Mouse (Mus musculus) forebrain, embryonic 16.5 days (tissue): Measurements from ENCODE around the gene Rab30. TPM values are rescaled to one million over a fixed set of nuclear protein-coding genes. Genes with fewer than 3 reads are reported as not detected.

Experiments used
- ATAC-seq: fragments of 200-750 bp; cut with Nextera tagmentation; 2 replicates; pipeline ENCODE4 v1.8.0; 2017; ENCODE audit warnings: mild to moderate bottlenecking, moderate library complexity
- H3K27ac ChIP-seq: fragments of 300-500 bp; sonication (generic); 2 replicates; pipeline ENCODE4 v1.5.1; 2014; ENCODE audit warnings: low read length, control low read depth
- H3K27me3 ChIP-seq: fragments of 300-500 bp; sonication (generic); replicated peaks from 2 replicates; pipeline ENCODE4 v1.6.1; 2014; ENCODE audit warnings: low read length; ENCODE audit not compliant: control insufficient read depth, insufficient read depth
- H3K36me3 ChIP-seq: fragments of 300-500 bp; sonication (generic); 2 replicates; pipeline ENCODE4 v1.6.1; 2014; ENCODE audit not compliant: control insufficient read depth, insufficient read depth
- H3K4me1 ChIP-seq: fragments of 300-500 bp; sonication (generic); replicated peaks from 2 replicates; pipeline ENCODE4 v1.6.1; 2014; ENCODE audit warnings: low read length; ENCODE audit not compliant: control insufficient read depth, insufficient read depth
- H3K4me2 ChIP-seq: fragments of 300-500 bp; sonication (generic); 2 replicates; pipeline ENCODE4 v1.6.1; 2014; ENCODE audit warnings: mild to moderate bottlenecking, low read length, control low read depth
- H3K4me3 ChIP-seq: fragments of 300-500 bp; sonication (generic); replicated peaks from 2 replicates; pipeline ENCODE4 v1.5.1; 2014; ENCODE audit warnings: mild to moderate bottlenecking, low read length, control low read depth
- H3K9ac ChIP-seq: fragments of 300-500 bp; sonication (generic); replicated peaks from 2 replicates; pipeline ENCODE4 v1.6.1; 2014; ENCODE audit warnings: low read depth, low read length, control low read depth
- H3K9me3 ChIP-seq: fragments of 300-500 bp; sonication (generic); 2 replicates; pipeline ENCODE4 v1.6.1; 2016; ENCODE audit warnings: low read length; ENCODE audit not compliant: control insufficient read depth
- WGBS: fragments of 180-500 bp; shearing (Covaris S2); extraction: QIAGEN DNeasy Blood & Tissue Kit; methylation state at CpG from one replicate; pipeline ENCODE4 v1.1.7; 2014; 5-methylcytosine and 5-hydroxymethylcytosine counted together
- polyA plus RNA-seq: library from polyadenylated mRNA; unstranded; fragments of >200 nt; fragmentation: Nextera tagmentation; extraction: Ambion mirVana; gene quantifications from 2 replicates; pipeline ENCODE4 v1.2.1, GENCODE M21; 2015

The Rab30 gene
- polyA plus RNA-seq, 1 experiment from 2014 or later: 20.1 TPM

DNA sequence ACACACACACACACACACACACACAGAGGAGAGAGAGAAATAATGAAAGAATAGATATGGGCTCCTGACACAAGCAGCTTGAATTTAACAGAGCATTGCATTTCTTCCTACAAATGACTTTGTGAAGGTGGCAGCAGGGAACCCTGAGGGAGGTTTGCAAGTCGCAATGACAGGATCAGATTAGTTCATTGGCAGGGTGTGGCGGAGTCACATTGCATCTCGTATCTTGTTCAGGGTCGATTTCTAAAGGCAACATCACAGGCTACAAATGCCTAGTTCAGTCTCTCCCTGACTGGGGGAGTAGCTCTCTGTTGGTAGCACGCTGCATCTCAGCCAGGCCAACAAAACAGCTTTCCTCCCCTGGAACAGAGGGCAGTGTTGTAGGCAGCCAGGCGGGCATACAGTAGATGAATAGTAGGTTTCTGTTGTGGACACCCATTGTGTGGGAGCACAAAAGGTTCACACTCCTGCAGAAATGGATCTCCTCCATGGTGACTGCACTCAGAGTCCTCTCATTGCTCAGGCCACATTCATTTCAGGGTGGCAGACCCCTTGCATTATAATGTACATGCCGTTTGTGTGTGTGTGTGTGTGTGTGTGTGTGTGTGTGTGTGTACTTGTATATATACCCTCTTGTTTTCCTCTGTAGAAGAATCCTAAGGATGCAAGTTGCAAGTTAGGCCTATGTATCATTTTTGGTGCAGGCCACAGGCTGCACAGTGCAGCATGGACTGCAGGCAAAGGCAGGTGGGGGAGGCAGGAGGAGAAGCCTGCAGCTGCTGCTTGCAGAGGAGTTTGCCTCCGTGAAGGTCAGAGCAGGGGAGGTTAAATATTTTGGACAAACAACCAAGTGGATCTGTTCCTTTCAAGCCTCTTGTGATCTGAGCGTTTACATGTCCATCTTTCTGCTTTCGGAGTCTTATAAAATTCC is 58.5 kb downstream of the Rab30 start:
- WGBS: 43% methylated on average over 10 of the region's 10 CpGs
- H3K4me3 ChIP-seq: no peak overlapping the region
- ATAC-seq: peak; percentile 69
- no peak overlapping the region for H3K27ac ChIP-seq
- H3K27me3 ChIP-seq: no peaks in the 10 kb centered on the region
- no peak overlapping the region for H3K4me2 ChIP-seq
- peaks cover 8% of the 10 kb centered on the region for H3K4me1 ChIP-seq
- H3K9ac ChIP-seq: no peak overlapping the region
- no peaks in the 10 kb centered on the region for H3K9me3 ChIP-seq
- H3K36me3 ChIP-seq: no peaks in the 10 kb centered on the region

GRCm38 (mm10) chr7:92802158-92802557 is 60.8 kb downstream of the Rab30 start:
- Histone ChIP-seq H3K36me3 (no peaks in the 10 kb centered on the region), H3K27ac (no peak overlapping the region), H3K4me2 (no peak overlapping the region), H3K9me3 (no peaks in the 10 kb centered on the region), H3K9ac (no peak overlapping the region), H3K4me3 (no peak overlapping the region), H3K27me3 (no peaks in the 10 kb centered on the region), H3K4me1 (peaks cover 15% of the 10 kb centered on the region)
- ATAC-seq: no peak
- WGBS: 83% methylated on average over 4 of the region's 4 CpGs

- Histone ChIP-seq H3K4me1 (peaks cover 15% of the 10 kb centered on the region), H3K4me2 (no peak overlapping the region), H3K27me3 (no peaks in the 10 kb centered on the region), H3K4me3 (no peak overlapping the region), H3K36me3 (no peaks in the 10 kb centered on the region), H3K9ac (no peak overlapping the region), H3K9me3 (no peaks in the 10 kb centered on the region), H3K27ac (no peak overlapping the region)
- 13% methylated on average over 1 of the region's 1 CpGs for WGBS
- no peak; the same call in 1 of the 2 replicates for ATAC-seq
Observed at GRCm38 (mm10) chr7:92803191-92803590, 61.8 kb downstream of the Rab30 start.

DNA sequence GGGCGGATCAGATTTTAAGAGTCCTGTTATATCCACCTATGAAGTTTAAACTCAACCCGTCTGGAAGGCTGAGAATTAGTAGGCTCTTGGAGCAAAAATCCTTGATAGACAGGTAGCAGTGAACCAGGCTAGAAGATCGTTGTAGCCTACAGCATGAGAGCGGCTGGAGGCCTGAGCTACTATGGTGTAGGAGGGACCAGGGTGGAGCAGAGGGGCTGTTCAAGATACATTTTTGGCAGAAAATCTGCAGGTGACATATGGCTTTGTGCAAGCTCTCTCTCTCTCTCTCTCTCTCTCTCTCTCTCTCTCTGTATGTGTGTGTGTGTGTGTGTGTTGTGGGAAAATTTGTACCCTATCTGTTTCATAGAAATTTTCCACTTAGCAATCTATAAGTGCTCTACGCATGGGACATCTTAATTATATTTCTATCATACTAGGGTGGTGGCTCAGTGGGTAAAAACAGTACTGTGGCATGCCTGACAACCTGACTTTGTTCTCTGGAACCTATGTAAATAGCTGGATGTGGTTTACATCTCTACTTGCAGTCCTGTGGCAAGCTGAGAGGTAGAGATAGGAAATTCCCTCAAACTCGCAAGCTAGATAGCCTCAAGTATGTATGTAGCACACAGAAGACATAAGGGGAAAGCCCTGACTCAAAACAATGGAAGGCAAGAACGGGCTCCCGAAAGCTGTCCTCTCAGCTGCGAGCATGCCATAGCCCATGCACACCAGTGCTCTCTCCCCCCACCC is 63.7 kb downstream of the Rab30 start:
- no peak for ATAC-seq
- no peak overlapping the region for H3K9ac ChIP-seq
- no peak overlapping the region for H3K4me2 ChIP-seq
- WGBS: 95% methylated on average over 9 of the region's 9 CpGs
- no peaks in the 10 kb centered on the region for H3K36me3 ChIP-seq
- no peak overlapping the region for H3K27ac ChIP-seq
- no peaks in the 10 kb centered on the region for H3K9me3 ChIP-seq
- H3K27me3 ChIP-seq: no peaks in the 10 kb centered on the region
- no peak overlapping the region for H3K4me3 ChIP-seq
- peaks cover 7% of the 10 kb centered on the region; the same call in 1 of the 2 replicates for H3K4me1 ChIP-seq

GRCm38 (mm10) chr7:92806512-92807188 is 65.2 kb downstream of the Rab30 start:
- Histone ChIP-seq H3K9ac (no peak overlapping the region), H3K27me3 (no peaks in the 10 kb centered on the region), H3K4me3 (no peak overlapping the region), H3K9me3 (no peaks in the 10 kb centered on the region), H3K4me1 (peaks cover 8% of the 10 kb centered on the region; the same call in 1 of the 2 replicates), H3K4me2 (no peak overlapping the region), H3K27ac (no peak overlapping the region), H3K36me3 (no peaks in the 10 kb centered on the region)
- WGBS: 33% methylated on average over 15 of the region's 15 CpGs
- peak; percentile 28; the same call in 1 of the 2 replicates for ATAC-seq

GRCm38 (mm10) chr7:92807482-92807881 is 66.1 kb downstream of the Rab30 start:
- Histone ChIP-seq H3K4me1 (peaks cover 13% of the 10 kb centered on the region; the same call in 1 of the 2 replicates), H3K4me2 (no peak overlapping the region), H3K4me3 (no peak overlapping the region), H3K27ac (no peak overlapping the region), H3K36me3 (no peaks in the 10 kb centered on the region), H3K9ac (no peak overlapping the region), H3K9me3 (no peaks in the 10 kb centered on the region), H3K27me3 (no peaks in the 10 kb centered on the region)
- ATAC-seq: no peak
- WGBS: 83% methylated on average over 4 of the region's 4 CpGs

DNA sequence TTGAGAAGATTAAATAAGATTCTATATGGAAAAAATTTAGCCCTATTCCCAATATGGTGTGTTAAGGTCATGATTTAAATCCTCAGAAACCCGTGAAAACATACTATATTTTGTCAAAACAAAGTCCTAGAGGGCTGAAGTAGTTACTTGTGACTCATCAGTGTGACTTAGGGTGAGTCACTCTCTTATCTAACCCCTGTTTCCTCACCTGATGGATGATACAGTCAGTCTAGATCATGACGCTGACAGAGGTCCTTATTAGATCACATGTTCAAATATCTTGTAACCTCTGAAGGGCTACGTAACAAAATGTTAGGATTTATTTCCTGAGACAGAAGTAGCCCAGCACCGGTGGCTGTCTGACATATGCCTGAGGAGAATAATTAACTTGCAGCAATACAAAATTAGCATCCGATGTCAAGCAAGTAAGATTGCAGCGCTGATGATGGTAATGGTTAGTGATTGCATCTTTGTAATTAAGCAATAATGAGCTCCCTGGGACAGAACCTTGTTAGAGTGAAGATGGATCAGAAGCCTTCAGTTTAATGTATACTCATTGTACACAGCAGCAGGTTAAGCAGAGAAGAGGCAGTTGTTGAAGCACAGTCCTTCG is 70.4 kb downstream of the Rab30 start:
- Histone ChIP-seq H3K27me3 (no peaks in the 10 kb centered on the region), H3K27ac (no peak overlapping the region), H3K4me2 (no peak overlapping the region), H3K4me3 (no peak overlapping the region), H3K4me1 (peaks cover 7% of the 10 kb centered on the region; the same call in 1 of the 2 replicates), H3K36me3 (no peaks in the 10 kb centered on the region), H3K9me3 (no peaks in the 10 kb centered on the region), H3K9ac (no peak overlapping the region)
- WGBS: 64% methylated on average over 7 of the region's 7 CpGs
- ATAC-seq: peak; percentile 38; the same call in 1 of the 2 replicates

DNA sequence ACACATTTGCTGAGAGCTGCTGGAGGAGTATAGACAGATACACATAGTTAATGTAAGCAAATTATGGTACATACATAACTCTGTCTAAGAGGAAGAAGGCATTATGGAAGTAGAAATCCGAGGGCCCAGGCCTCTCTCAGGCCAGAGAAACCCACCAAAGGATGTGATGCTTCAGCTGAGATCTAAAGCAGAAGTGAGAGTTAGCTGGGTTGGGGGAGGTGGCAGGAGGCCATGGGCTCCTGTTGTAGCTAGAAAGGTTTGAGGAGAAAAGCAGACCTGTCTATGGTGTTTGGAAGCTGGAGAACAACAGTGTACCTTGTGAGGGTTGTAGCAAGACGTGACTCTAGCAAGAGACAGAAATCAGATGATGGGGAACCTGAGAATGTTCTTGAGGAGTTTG is 75.8 kb downstream of the Rab30 start:
- Histone ChIP-seq H3K4me3 (no peak overlapping the region), H3K9me3 (no peaks in the 10 kb centered on the region), H3K4me1 (peaks cover 6% of the 10 kb centered on the region), H3K9ac (no peak overlapping the region), H3K36me3 (no peaks in the 10 kb centered on the region), H3K4me2 (no peak overlapping the region), H3K27ac (no peak overlapping the region), H3K27me3 (no peaks in the 10 kb centered on the region)
- ATAC-seq: no peak
- 85% methylated on average over 2 of the region's 2 CpGs for WGBS
